Mouse (Mus musculus) spleen, adult 12 weeks (tissue): ENCODE results near the gene Entpd4b.
"Not testable (repeated sequence)": the region's sequence is repeated elsewhere in the genome, so short reads cannot be mapped to it uniquely, and the experiment has no call there.

Source experiments
- DNase-seq: peaks from one replicate; pipeline ENCODE4 v3.0.0; 2022; ENCODE audit warnings: low spot score

Gene Entpd4b

DNA sequence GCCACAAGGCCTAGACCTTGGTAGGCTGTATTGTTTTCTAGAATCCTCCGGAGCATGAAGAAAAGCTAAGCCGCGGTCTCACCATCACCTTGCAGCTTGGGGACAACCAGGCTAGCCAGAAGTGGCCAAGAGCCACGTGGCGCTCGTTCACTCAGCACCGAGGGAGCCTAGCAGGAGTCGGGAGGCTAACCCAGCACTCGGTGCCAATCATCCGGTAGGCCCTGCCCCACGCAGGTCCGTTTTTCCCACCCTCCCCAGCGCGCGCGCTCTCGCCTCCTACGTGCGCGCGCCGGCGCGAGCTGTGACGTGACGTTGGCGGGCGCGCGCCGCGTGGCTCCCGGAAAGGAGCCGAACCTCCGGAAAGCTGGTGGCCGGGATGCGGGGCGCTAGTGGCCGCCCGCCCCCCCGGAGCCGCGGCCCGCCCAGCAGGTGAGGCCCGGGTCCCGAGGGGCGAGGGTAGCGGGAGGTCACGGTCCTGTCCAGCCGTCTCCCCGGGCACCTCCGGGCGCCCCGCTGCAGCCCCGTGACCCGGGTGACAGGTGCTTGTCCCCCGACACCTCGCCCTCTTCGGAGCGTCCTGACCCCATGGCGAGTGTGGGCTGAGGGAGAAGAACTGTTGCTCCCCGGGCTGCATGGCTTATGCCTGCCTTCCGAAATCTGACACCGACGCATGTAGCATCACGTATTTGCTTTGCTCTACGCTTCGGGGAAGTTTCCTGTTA, at the start of gene Entpd4b:
Entpd4b (plus strand) TSS at position 315 of the 722 bp plus-strand sequence.
- not testable (repeated sequence) for DNase-seq

DNA sequence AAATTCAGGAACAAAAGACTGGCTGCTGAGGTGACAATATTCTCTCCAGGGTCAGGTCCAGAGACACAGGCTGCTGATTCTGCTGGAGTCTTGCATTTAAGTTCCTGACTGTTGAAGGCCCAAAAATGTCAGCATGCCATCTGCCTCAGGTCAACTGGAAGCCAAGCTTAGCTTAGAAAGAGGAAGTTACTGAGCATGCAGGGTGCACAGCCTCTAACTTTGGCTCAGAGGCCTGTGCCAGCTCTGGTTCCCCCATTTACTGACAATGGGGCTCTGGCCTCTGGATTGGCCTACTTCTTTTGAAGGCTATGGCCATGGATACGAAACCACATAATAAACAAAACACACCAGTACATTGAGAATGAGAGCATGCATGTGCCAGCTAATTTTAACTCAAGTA, 48.2 kb upstream of the Entpd4b start:
- DNase-seq = not testable (repeated sequence)

DNA sequence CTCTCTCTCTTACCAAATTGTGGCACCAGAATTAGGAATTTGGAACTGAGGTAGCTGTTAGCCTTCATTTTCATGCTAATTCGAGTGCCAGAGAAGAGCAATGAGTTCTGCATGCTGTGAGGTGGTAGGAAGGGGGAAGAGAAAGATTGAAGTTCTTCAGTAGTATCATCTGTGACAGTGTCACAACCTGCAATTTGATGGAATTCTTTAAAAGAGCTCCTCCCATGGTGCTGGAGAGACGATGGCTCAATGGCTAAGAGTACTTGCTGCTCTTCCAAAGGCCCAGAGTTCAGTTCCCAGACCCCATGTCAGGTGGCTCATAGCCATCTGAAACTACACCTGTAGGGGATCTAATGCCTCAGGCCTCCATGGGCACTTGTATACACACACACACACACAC, 42.8 kb upstream of the Entpd4b start, which contains the start of gene Gm27179:
Gm27179 (minus strand) TSS at position 101 of the 400 bp plus-strand sequence.
- DNase-seq = not testable (repeated sequence)

DNA sequence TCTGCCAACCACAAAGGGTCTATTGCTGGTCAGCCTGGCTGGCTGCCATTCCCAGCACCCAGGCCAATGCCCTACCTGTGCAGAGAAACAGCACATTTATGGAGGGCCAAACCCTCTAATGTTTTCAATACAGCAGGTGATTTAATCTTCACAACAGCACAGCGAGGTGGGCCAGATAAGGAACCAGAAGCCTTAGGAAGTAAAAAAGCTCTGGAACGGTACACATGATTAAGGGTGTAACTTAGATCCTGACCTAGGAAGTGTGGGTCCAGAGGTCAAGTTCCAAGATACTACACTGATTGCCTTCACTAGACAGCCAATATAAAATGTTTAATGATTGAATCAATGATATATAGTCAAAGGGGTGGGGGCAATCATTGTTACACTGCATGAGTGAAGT, 34.4 kb upstream of the Entpd4b start:
- DNase-seq = not testable (repeated sequence)

DNA sequence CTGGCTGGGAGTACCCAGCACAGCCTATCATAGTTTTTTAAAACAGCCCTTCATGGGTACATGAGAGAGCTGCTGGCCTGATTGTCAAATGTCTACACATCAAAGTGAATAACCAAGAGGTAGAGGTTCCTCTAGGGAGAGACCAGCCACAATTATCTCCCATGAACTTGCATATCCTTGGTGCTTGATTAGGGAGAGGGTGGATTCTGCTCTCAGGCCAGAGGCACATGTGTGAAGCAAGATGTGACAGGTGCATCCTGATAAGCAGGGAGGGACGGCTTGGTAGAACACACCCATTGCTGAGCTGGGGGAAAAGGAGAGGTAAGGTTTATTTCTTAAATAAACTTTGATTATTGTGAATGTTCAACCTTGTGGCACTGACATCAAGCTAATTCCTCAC, 32.2 kb upstream of the Entpd4b start:
- not testable (repeated sequence) for DNase-seq

DNA sequence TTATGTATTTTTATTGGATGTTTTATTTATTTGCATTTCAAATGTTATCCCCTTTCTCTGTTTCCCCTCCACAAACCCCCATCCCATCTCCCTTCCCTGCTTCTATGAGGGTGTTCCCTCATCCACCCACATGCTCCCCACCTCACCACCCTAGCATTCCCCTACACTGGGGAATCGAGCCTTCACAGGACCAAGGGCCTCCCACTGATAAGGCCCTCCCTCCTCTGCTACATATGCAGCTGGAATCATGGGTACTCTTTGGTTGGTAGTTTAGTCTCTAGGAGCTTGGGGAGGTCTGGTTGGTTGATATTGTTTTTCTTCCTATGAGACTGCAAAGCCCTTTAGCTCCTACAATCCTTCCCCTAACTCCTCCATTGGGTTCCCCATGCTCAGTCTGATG, 29.0 kb upstream of the Entpd4b start:
- DNase-seq = not testable (repeated sequence)

DNA sequence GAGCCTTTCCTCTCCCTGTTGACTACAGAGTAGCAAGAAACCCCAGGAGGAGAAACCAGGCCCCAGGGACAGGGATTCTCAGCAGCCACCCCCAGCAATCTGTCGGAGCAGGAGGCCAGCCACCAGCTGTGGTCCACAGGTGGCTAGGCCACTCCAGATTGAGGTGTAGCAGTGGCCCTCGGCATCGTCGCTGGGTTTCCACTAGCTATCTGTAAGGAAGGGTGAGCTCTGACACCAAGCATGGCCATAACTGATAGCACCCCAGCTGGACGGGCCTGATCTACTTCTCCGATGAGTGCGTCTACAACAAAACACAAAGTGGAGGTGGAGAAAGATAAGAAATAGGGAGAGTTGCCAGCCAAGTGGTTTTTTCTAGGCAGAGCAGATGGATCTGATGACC, 18.7 kb upstream of the Entpd4b start:
- DNase-seq = not testable (repeated sequence)

DNA sequence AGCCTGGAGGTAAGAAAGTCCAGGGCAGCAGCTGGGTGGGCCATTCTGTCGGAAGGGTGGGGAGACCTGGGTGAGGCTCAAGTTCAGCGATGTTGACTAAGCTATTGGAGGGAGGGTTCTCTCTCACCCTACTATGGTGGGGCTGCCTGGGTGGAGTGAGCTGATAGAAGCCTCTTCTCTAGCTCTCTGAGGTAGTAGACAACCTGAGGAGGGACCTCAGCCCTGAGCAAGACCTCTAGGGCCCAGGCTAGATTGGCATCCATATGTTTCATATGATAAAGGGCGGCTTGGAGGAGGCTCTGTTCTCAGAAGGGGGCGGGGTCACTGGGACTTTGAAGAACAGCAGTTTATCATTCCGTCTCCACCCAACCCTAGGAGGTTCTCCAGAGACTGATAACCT, 15.1 kb upstream of the Entpd4b start:
- DNase-seq = not testable (repeated sequence)

DNA sequence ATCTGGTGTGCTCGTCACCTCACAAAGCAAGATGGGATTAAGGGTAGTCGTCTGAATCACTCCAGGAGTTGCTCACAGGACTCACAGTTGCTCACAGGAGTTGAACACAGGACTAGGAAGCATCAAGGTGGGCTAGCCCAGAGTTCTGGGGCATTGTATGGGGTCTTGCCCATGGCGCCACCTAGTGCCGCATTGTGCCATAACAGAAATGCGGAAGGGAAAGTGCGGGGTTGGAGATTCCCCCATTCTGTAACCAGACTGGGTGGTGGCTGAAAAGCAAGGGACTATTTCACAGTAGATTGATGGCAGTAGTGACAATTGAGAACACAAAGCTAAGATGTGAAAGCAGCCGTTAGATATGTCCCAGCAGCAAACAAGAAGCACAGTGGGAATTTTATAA, 12.5 kb upstream of the Entpd4b start:
- not testable (repeated sequence) for DNase-seq

DNA sequence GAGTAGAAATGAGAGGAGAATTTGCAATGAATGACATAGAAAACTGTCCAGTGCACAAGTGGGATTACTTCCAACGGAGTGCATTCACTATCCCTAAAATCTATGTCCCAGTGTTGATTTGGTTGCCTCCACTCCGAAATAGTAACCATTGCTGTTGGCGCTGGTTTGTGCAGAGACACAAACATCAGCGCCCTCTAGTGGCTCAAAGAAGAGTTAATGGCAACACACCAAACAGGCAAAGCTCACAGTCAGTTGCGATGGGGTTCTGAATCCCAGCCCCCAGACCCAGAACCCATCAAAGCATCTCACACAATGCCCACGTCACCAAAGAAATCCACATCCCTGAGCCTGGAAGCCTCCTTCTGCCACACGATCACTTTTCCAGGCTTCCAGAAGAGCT, 11.2 kb upstream of the Entpd4b start:
- not testable (repeated sequence) for DNase-seq

DNA sequence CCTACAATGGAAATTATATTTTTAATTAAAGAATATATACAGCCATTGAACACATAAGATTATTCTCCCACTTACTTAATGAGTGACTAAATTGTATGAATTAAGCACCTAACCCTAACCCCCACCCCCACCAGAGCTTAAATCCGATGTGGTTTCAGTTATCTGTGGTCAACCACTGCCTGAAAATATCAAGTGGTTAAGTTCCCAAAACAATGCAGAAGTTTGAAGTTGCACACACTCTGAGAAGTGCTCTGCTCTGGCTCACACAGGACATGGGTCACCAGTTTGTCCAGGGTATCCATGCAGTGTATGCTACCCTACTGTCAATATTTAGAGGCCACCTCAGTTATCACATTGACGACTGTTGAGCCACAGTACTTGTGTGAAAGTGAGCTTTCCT, 10.2 kb upstream of the Entpd4b start:
- not testable (repeated sequence) for DNase-seq

DNA sequence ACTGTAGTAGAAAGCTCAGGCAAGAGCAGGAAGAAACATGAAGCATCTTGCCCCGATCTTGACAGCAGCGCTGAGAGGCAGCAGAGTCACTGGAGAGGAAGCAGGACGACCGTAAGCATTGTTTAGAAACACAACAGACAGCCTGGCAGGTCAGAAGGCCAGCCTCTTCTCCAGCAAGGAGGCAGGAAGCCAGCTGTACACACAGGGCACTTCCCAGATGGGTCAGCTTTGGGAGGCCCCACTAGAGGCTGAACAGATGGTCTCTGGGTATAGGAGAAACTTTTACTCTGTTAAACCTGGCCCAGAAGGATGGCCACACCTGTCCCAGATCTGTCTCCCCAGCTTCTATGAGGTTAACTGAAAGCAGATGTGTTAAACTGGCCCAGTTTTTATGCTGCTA, 7.9 kb upstream of the Entpd4b start:
- DNase-seq = not testable (repeated sequence)

DNA sequence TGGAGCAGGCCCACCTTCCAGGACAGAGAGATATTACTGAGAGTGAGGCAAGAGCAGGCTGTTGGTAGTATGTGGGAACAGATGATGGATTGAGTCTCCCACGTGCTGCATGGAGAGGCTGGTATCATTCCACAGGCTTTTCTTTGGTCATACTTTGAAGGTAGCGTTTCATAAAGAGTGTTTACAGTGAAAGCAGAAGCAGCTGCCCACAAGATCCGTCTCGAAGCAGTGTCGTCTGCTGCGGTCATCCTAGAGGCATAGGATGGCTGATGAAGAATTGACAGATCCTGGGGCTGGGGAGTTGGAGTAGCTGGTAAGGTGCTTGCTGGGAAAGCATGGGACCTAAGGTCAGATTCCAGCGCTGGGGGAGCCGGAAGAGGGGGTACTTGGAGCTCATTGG, 1.6 kb downstream of the Entpd4b start:
- DNase-seq = not testable (repeated sequence)

DNA sequence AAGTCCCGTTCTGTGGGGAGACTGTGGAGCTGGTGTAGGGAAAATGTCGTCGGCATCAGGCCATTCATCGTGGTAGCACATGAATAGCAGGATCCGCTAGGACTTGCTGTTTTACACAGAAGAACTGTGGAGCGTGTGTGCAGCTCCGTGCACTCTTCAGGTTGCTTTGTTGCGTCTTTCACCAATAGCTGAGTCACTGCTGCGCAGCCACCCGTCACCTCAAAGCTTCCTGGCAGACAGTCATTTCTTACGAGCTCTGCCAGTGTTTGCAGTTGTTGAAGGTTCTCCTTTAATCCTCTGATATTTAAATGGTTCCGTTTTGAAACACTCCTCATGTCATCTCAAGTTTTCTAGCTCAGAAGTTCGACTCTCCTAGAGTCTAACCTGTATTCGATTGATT, 2.3 kb downstream of the Entpd4b start:
- not testable (repeated sequence) for DNase-seq
